Mouse (Mus musculus): ENCODE data around the gene Ccdc17.

GRCm38 (mm10) chr4:116557306-116558121, 38.9 kb upstream of the Ccdc17 start, which contains the start of gene Gpbp1l1:
- no peak for TF ChIP-seq CTCF (IDR thresholded peaks at IDR 0.05; ENCODE audit: control insufficient read depth, insufficient read depth, insufficient replicate concordance, low read depth, low read length)
- peak; percentile 82 for TF ChIP-seq POLR2A (IDR thresholded peaks at IDR 0.05; ENCODE audit: control insufficient read depth, low read depth, low read length)

All from testis, adult 2 months (tissue).